Mouse (Mus musculus): ENCODE measurements at regions not wholly inside any gene's neighbourhood (a gene's known extent, or its start where the extent isn't known, plus 50 kb on each side); places are given as distances from the start of the nearest gene placed in this dataset.
"Not testable (repeated sequence)": the region's sequence is repeated elsewhere in the genome, so short reads cannot be mapped to it uniquely, and the experiment has no call there.

DNA sequence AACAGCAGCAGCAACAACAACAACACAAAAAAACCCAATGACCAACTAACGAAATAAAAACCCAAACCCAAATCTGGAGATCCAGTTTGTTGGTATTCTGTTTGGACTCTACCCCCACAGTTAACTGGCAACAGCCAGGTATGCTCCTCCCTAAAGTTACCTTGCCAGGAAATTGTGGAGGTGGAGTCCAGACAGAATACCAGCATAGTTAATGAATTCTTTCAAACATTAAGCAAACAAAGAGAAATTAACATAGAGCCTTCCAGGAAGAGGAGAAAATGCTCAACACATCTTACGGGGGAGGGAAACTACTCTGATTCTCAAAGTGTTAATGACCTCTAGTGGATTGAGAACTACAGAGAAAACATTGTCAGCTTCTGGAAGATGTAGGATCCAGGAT is 148.3 kb upstream of the 1700012A03Rik start:
- DNase-seq (no peak), ATAC-seq (no peak)
- Histone ChIP-seq H3K4me1 (ENCODE audit: insufficient read depth) (no peaks in the 10 kb centered on the region), H3K9ac (no peak overlapping the region), H3K27ac (ENCODE audit: low read depth, low read length) (no peak overlapping the region), H3K36me3 (ENCODE audit: insufficient read depth) (no peaks in the 10 kb centered on the region), H3K27me3 (ENCODE audit: insufficient read depth, low read length) (no peaks in the 10 kb centered on the region), H3K4me3 (ENCODE audit: low read depth, low read length) (no peak overlapping the region), H3K9me3 (ENCODE audit: low read length) (no peaks in the 10 kb centered on the region), H3K4me2 (ENCODE audit: low read depth) (no peak overlapping the region)
- WGBS, result 68% methylated on average over 2 of the region's 2 CpGs
- no peak for TF ChIP-seq CTCF (IDR thresholded peaks at IDR 0.05; ENCODE audit: low read depth)

- H3K27me3 ChIP-seq (ENCODE audit: insufficient read depth, low read length), result no peaks in the 10 kb centered on the region
- DNase-seq (no peak), ATAC-seq (no peak)
- H3K36me3 ChIP-seq (ENCODE audit: insufficient read depth), result no peaks in the 10 kb centered on the region
- H3K9ac ChIP-seq, result no peak overlapping the region
- no peaks in the 10 kb centered on the region for H3K4me1 ChIP-seq (ENCODE audit: insufficient read depth)
- WGBS, result 48% methylated on average over 3 of the region's 3 CpGs
- H3K4me2 ChIP-seq (ENCODE audit: low read depth), result no peak overlapping the region
- no peak for TF ChIP-seq CTCF (IDR thresholded peaks at IDR 0.05; ENCODE audit: low read depth)
- H3K4me3 ChIP-seq (ENCODE audit: low read depth, low read length), result no peak overlapping the region
- no peak overlapping the region for H3K27ac ChIP-seq (ENCODE audit: low read depth, low read length)
- no peaks in the 10 kb centered on the region for H3K9me3 ChIP-seq (ENCODE audit: low read length)
These were observed 151.0 kb upstream of the 1700012A03Rik start for GRCm38 (mm10) chr6:31899055-31899454.

DNA sequence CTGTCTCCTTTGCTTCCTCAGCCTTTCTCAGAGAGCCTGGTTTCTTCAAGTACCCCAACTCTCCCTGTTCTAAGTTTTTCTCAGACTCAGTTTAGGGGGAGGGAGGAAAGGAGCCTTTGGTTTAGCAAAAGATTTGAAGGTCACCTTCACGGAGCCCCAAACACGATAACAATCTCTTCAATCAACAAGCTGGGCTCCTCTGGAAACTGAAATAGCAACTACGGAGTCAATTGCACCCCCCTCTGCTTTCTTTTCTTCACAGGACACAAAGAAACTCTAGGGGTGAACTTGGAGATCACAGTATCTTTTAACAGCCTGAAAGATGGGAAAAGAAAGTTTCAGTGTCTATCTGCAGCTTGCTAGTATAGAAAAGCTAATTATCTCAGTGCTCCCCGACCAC is 151.4 kb upstream of the 1700012A03Rik start:
- DNase-seq, result no peak
- TF ChIP-seq CTCF (IDR thresholded peaks at IDR 0.05; ENCODE audit: low read depth), result no peak
- ATAC-seq, result no peak
- Histone ChIP-seq H3K4me2 (ENCODE audit: low read depth) (no peak overlapping the region), H3K36me3 (ENCODE audit: insufficient read depth) (no peaks in the 10 kb centered on the region), H3K27me3 (ENCODE audit: insufficient read depth, low read length) (no peaks in the 10 kb centered on the region), H3K9ac (no peak overlapping the region), H3K9me3 (ENCODE audit: low read length) (no peaks in the 10 kb centered on the region), H3K4me1 (ENCODE audit: insufficient read depth) (no peaks in the 10 kb centered on the region), H3K27ac (ENCODE audit: low read depth, low read length) (no peak overlapping the region), H3K4me3 (ENCODE audit: low read depth, low read length) (no peak overlapping the region)
- WGBS, result 12% methylated on average over 4 of the region's 4 CpGs

GRCm38 (mm10) chr6:31897001-31897400 is 153.0 kb upstream of the 1700012A03Rik start:
- no peak for DNase-seq
- Histone ChIP-seq H3K9ac (no peak overlapping the region), H3K4me1 (ENCODE audit: insufficient read depth) (no peaks in the 10 kb centered on the region), H3K4me3 (ENCODE audit: low read depth, low read length) (no peak overlapping the region), H3K9me3 (ENCODE audit: low read length) (no peaks in the 10 kb centered on the region), H3K4me2 (ENCODE audit: low read depth) (no peak overlapping the region), H3K27ac (ENCODE audit: low read depth, low read length) (no peak overlapping the region), H3K36me3 (ENCODE audit: insufficient read depth) (no peaks in the 10 kb centered on the region), H3K27me3 (ENCODE audit: insufficient read depth, low read length) (no peaks in the 10 kb centered on the region)
- 79% methylated on average over 3 of the region's 3 CpGs for WGBS
- no peak for ATAC-seq
- TF ChIP-seq CTCF (IDR thresholded peaks at IDR 0.05; ENCODE audit: low read depth), result no peak

GRCm38 (mm10) chr6:31895835-31896234 is 154.2 kb upstream of the 1700012A03Rik start:
- no peaks in the 10 kb centered on the region for H3K36me3 ChIP-seq (ENCODE audit: insufficient read depth)
- no peak overlapping the region for H3K9ac ChIP-seq
- no peak overlapping the region for H3K4me2 ChIP-seq (ENCODE audit: low read depth)
- no peaks in the 10 kb centered on the region for H3K27me3 ChIP-seq (ENCODE audit: insufficient read depth, low read length)
- H3K4me1 ChIP-seq (ENCODE audit: insufficient read depth), result no peaks in the 10 kb centered on the region
- H3K4me3 ChIP-seq (ENCODE audit: low read depth, low read length), result no peak overlapping the region
- no peak overlapping the region for H3K27ac ChIP-seq (ENCODE audit: low read depth, low read length)
- H3K9me3 ChIP-seq (ENCODE audit: low read length), result no peaks in the 10 kb centered on the region
- WGBS, result 60% methylated on average over 3 of the region's 3 CpGs
- DNase-seq (no peak), ATAC-seq (no peak)
- no peak for TF ChIP-seq CTCF (IDR thresholded peaks at IDR 0.05; ENCODE audit: low read depth)

- Histone ChIP-seq H3K36me3 (ENCODE audit: insufficient read depth) (no peaks in the 10 kb centered on the region), H3K27me3 (ENCODE audit: insufficient read depth, low read length) (no peaks in the 10 kb centered on the region), H3K4me1 (ENCODE audit: insufficient read depth) (no peaks in the 10 kb centered on the region), H3K4me2 (ENCODE audit: low read depth) (no peak overlapping the region), H3K9ac (no peak overlapping the region), H3K27ac (ENCODE audit: low read depth, low read length) (no peak overlapping the region), H3K9me3 (ENCODE audit: low read length) (no peaks in the 10 kb centered on the region), H3K4me3 (ENCODE audit: low read depth, low read length) (no peak overlapping the region)
- DNase-seq (no peak), ATAC-seq (no peak)
- WGBS, result 15% methylated on average over 4 of the region's 4 CpGs
- no peak for TF ChIP-seq CTCF (IDR thresholded peaks at IDR 0.05; ENCODE audit: low read depth)
These were observed 163.1 kb upstream of the 1700012A03Rik start for GRCm38 (mm10) chr6:31886931-31887330.

- not testable (repeated sequence) for H3K9ac ChIP-seq; H3K4me1 ChIP-seq (ENCODE audit: insufficient read depth); H3K27ac ChIP-seq (ENCODE audit: low read depth, low read length); DNase-seq; ATAC-seq; H3K4me3 ChIP-seq (ENCODE audit: low read depth, low read length); H3K9me3 ChIP-seq (ENCODE audit: low read length); H3K36me3 ChIP-seq (ENCODE audit: insufficient read depth); H3K27me3 ChIP-seq (ENCODE audit: insufficient read depth, low read length); H3K4me2 ChIP-seq (ENCODE audit: low read depth)
- WGBS, result 5% methylated on average over 1 of the region's 1 CpGs
These were observed 164.8 kb upstream of the 1700012A03Rik start for GRCm38 (mm10) chr6:31885196-31885595.

DNA sequence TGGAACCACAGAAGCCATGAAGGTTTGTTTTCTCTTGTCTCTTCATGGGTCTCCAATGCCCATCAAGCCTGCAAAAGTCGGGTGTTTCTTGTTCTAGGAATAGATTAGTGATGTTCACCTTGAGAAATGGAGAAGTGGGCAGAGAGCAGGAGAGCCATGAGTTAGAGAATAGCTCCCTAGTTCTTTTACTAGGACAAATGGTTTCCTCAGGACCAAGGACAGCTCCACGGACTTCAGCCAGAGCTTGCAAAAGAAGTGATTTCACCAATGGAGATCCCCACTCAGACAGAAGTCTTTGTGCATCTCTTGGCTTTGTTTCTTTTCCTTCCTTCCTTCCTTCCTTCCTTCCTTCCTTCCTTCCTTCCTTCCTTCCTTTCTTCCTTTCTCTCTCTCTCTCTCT is 166.3 kb upstream of the 1700012A03Rik start:
- Histone ChIP-seq H3K27ac (ENCODE audit: low read depth, low read length) (no peak overlapping the region), H3K9ac (no peak overlapping the region), H3K4me3 (ENCODE audit: low read depth, low read length) (no peak overlapping the region), H3K36me3 (ENCODE audit: insufficient read depth) (no peaks in the 10 kb centered on the region), H3K4me1 (ENCODE audit: insufficient read depth) (no peaks in the 10 kb centered on the region), H3K4me2 (ENCODE audit: low read depth) (no peak overlapping the region), H3K27me3 (ENCODE audit: insufficient read depth, low read length) (no peaks in the 10 kb centered on the region), H3K9me3 (ENCODE audit: low read length) (no peaks in the 10 kb centered on the region)
- no peak for TF ChIP-seq CTCF (IDR thresholded peaks at IDR 0.05; ENCODE audit: low read depth)
- ATAC-seq (no peak), DNase-seq (no peak)
- WGBS, result 11% methylated on average over 2 of the region's 2 CpGs

Data from forebrain, postnatal 0 days (tissue).